Mouse (Mus musculus): ENCODE measurements around the gene Bend7. TPM values are rescaled to one million over a fixed set of nuclear protein-coding genes. Genes with fewer than 3 reads are reported as not detected.
A peak's percentile ranks its signal among the peaks of the same experiment; 100 is the strongest.

Bend7 gene
- total and polyA plus RNA-seq, 2 experiments from 2014 or later, result 4.7 to 7.2 TPM

DNA sequence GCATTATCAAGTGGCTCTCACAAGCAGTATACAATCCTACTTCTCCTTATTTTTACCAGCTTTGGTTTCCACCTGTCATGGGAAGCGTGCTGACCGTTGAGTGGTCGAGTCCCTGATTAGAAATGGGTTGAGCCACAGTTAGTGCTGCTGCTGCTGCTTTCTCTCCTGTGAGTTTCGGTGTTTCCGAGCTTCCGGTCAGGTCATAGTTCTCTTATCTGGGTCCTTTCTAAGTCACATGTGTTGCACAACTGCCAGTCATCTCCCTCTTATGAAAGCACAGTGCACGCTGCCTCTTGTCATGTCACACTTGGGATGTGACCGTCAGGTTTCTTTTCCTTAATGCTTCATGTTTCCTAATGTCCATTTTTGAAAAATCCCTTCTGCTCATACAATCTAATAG lies 59.7 kb downstream of the Bend7 start:
- Histone ChIP-seq H3K4me3 (ENCODE audit: low read length) (no peak overlapping the region), H3K4me1 (ENCODE audit: insufficient read depth, low read length) (no peaks in the 10 kb centered on the region), H3K36me3 (ENCODE audit: insufficient read depth, low read length) (no peaks in the 10 kb centered on the region), H3K9me3 (ENCODE audit: low read length) (no peaks in the 10 kb centered on the region), H3K9ac (replicated peaks; ENCODE audit: low read length) (no peak overlapping the region), H3K4me2 (ENCODE audit: low read depth, low read length) (no peak overlapping the region), H3K27ac (no peak overlapping the region), H3K27me3 (ENCODE audit: insufficient read depth, low read length) (no peaks in the 10 kb centered on the region)
- WGBS, result 92% methylated on average over 8 of the region's 8 CpGs
- DNase-seq (ENCODE audit: low spot score) (no peak), ATAC-seq (no peak)
- TF ChIP-seq CTCF (IDR thresholded peaks at IDR 0.05; ENCODE audit: low read depth), result no peak

DNA sequence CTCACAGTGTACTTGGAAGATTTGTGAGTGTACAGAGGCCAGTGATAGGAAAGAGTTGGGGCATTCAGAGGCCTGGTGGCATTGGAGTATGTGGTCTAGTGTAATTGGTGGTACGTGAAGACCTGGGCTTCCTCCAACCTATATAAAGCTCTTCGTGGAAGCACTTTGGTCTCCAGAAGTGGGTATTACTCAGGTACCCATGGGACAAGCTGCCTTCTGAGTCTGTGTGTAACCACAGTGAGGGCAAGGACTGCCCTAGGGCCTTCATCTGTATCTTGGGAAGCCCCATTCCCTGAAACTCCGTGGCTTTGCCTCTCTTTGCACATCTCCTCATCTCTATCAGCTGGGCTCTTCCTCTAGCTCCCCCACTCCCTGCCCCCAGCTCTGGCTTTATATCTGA lies 64.0 kb downstream of the Bend7 start:
- Histone ChIP-seq H3K27me3 (ENCODE audit: insufficient read depth, low read length) (no peaks in the 10 kb centered on the region), H3K27ac (no peak overlapping the region), H3K4me1 (ENCODE audit: insufficient read depth, low read length) (no peaks in the 10 kb centered on the region), H3K9me3 (ENCODE audit: low read length) (no peaks in the 10 kb centered on the region), H3K4me2 (ENCODE audit: low read depth, low read length) (no peak overlapping the region), H3K9ac (replicated peaks; ENCODE audit: low read length) (no peak overlapping the region), H3K4me3 (ENCODE audit: low read length) (no peak overlapping the region), H3K36me3 (ENCODE audit: insufficient read depth, low read length) (no peaks in the 10 kb centered on the region)
- WGBS, result 79% methylated on average over 3 of the region's 3 CpGs
- DNase-seq (ENCODE audit: low spot score) (no peak), ATAC-seq (no peak)
- TF ChIP-seq CTCF (IDR thresholded peaks at IDR 0.05; ENCODE audit: low read depth), result no peak

- no peaks in the 10 kb centered on the region for H3K4me1 ChIP-seq (ENCODE audit: insufficient read depth, low read length)
- ATAC-seq (no peak), DNase-seq (ENCODE audit: low spot score) (no peak)
- H3K9ac ChIP-seq (replicated peaks; ENCODE audit: low read length), result no peak overlapping the region
- no peaks in the 10 kb centered on the region for H3K36me3 ChIP-seq (ENCODE audit: insufficient read depth, low read length)
- H3K27ac ChIP-seq, result no peak overlapping the region
- no peak for TF ChIP-seq CTCF (IDR thresholded peaks at IDR 0.05; ENCODE audit: low read depth)
- WGBS, result 54% methylated on average over 4 of the region's 4 CpGs
- no peaks in the 10 kb centered on the region for H3K27me3 ChIP-seq (ENCODE audit: insufficient read depth, low read length)
- H3K4me3 ChIP-seq (ENCODE audit: low read length), result no peak overlapping the region
- H3K4me2 ChIP-seq (ENCODE audit: low read depth, low read length), result no peak overlapping the region
- no peaks in the 10 kb centered on the region for H3K9me3 ChIP-seq (ENCODE audit: low read length)
These were observed 64.8 kb downstream of the Bend7 start for GRCm38 (mm10) chr2:4782401-4782800.

DNA sequence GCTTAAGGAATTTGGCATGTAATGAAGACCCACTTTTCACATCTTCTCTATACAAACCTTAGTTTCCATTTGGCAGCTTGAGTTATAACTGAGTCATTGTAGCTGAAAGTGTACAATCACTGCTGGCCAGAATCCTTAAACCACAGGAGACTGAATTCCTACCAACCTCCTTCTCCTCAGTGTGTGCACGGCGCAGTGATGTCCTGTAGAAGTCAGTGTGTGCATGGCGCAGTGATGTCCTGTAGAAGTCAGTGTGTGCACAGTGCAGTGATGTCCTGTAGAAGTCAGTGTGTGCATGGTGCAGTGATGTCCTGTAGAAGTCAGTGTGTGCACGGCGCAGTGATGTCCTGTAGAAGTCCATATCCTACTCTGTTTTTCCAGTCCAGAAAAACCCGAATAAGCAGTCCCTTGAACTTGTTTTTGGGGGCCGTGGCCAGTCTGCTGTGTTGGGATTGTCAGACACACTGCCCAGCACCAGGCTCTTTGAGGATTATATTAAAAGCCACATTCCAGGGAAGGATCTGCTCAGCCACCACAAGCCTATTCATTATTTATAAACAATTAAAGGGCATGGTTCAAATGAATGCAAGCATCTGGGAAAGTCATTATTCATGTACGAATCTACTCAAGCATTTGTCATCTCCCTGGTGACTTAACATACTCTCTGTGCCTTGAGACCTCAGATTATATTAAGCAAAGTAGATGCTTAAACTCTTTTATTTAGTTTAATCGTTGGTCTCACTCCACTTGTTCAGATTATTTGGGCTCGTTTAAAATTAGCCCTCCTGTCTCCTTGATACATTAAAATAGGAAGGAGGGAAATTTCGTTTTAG lies 65.4 kb downstream of the Bend7 start:
- no peak overlapping the region for H3K4me2 ChIP-seq (ENCODE audit: low read depth, low read length)
- no peaks in the 10 kb centered on the region for H3K36me3 ChIP-seq (ENCODE audit: insufficient read depth, low read length)
- DNase-seq (ENCODE audit: low spot score) (peak; percentile 13), ATAC-seq (no peak)
- 60% methylated on average over 11 of the region's 11 CpGs for WGBS
- H3K27ac ChIP-seq, result no peak overlapping the region
- H3K27me3 ChIP-seq (ENCODE audit: insufficient read depth, low read length), result no peaks in the 10 kb centered on the region
- no peak overlapping the region for H3K9ac ChIP-seq (replicated peaks; ENCODE audit: low read length)
- H3K4me1 ChIP-seq (ENCODE audit: insufficient read depth, low read length), result no peaks in the 10 kb centered on the region
- TF ChIP-seq CTCF (IDR thresholded peaks at IDR 0.05; ENCODE audit: low read depth), result 0 out of 2 replicates have a peak, but pooled peaks have one; percentile 8
- H3K9me3 ChIP-seq (ENCODE audit: low read length), result no peaks in the 10 kb centered on the region
- H3K4me3 ChIP-seq (ENCODE audit: low read length), result no peak overlapping the region

DNA sequence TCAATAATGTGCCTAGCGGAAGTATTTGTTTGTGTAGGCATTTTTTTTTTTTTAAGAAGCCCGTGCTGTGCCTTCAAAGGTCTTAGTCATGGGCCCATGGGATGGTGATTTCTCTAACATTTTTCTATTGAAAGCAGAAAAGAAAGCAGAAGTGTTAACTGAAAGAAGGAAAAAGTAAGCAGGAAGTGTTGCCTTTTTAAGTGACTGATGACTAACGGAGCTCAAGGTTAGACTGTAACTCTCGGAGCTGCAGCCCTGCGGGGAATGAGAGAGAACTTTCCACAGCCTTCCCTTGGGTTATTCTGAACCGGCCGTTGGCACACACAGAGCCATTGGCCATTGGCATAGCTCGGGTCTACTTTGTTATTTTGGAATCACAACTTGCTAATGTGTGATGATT lies 66.4 kb downstream of the Bend7 start:
- ATAC-seq (no peak), DNase-seq (ENCODE audit: low spot score) (no peak)
- Histone ChIP-seq H3K4me3 (ENCODE audit: low read length) (no peak overlapping the region), H3K27ac (no peak overlapping the region), H3K36me3 (ENCODE audit: insufficient read depth, low read length) (no peaks in the 10 kb centered on the region), H3K4me1 (ENCODE audit: insufficient read depth, low read length) (no peaks in the 10 kb centered on the region), H3K9ac (replicated peaks; ENCODE audit: low read length) (no peak overlapping the region), H3K4me2 (ENCODE audit: low read depth, low read length) (no peak overlapping the region), H3K27me3 (ENCODE audit: insufficient read depth, low read length) (no peaks in the 10 kb centered on the region), H3K9me3 (ENCODE audit: low read length) (no peaks in the 10 kb centered on the region)
- no peak for TF ChIP-seq CTCF (IDR thresholded peaks at IDR 0.05; ENCODE audit: low read depth)
- 74% methylated on average over 8 of the region's 8 CpGs for WGBS

- DNase-seq (ENCODE audit: low spot score), result no peak
- whole genome bisulfite sequencing, result 94% methylated on average over 6 of the region's 6 CpGs
- no peak overlapping the region for H3K9ac ChIP-seq (replicated peaks; ENCODE audit: low read length)
These were observed 67.4 kb downstream of the Bend7 start for GRCm38 (mm10) chr2:4785016-4785415.

GRCm38 (mm10) chr2:4787223-4787622 lies 69.6 kb downstream of the Bend7 start:
- no peaks in the 10 kb centered on the region for H3K27me3 ChIP-seq (ENCODE audit: insufficient read depth, low read length)
- no peak overlapping the region for H3K4me3 ChIP-seq (ENCODE audit: low read length)
- H3K9ac ChIP-seq (replicated peaks; ENCODE audit: low read length), result no peak overlapping the region
- no peaks in the 10 kb centered on the region for H3K36me3 ChIP-seq (ENCODE audit: insufficient read depth, low read length)
- WGBS, result 71% methylated on average over 7 of the region's 7 CpGs
- H3K9me3 ChIP-seq (ENCODE audit: low read length), result no peaks in the 10 kb centered on the region
- DNase-seq (ENCODE audit: low spot score) (no peak), ATAC-seq (no peak)
- no peak overlapping the region for H3K4me2 ChIP-seq (ENCODE audit: low read depth, low read length)
- TF ChIP-seq CTCF (IDR thresholded peaks at IDR 0.05; ENCODE audit: low read depth), result no peak
- H3K4me1 ChIP-seq (ENCODE audit: insufficient read depth, low read length), result no peaks in the 10 kb centered on the region
- no peak overlapping the region for H3K27ac ChIP-seq

More at GRCm38 (mm10) chr2:4785016-4785415, 67.4 kb downstream of the Bend7 start:
- H3K4me1 ChIP-seq (ENCODE audit: insufficient read depth, low read length), result no peaks in the 10 kb centered on the region
- no peak overlapping the region for H3K4me2 ChIP-seq (ENCODE audit: low read depth, low read length)
- no peak for TF ChIP-seq CTCF (IDR thresholded peaks at IDR 0.05; ENCODE audit: low read depth)
- no peaks in the 10 kb centered on the region for H3K36me3 ChIP-seq (ENCODE audit: insufficient read depth, low read length)
- H3K9me3 ChIP-seq (ENCODE audit: low read length), result no peaks in the 10 kb centered on the region
- no peak overlapping the region for H3K4me3 ChIP-seq (ENCODE audit: low read length)
- no peaks in the 10 kb centered on the region for H3K27me3 ChIP-seq (ENCODE audit: insufficient read depth, low read length)
- no peak overlapping the region for H3K27ac ChIP-seq
- ATAC-seq, result no peak

Data from hindbrain, postnatal 0 days (tissue).